Mouse (Mus musculus) liver, adult 2 months (tissue): ENCODE results near the gene Pxdc1.

Experiments used
- CTCF ChIP-seq: fragments of 200-500 bp; IDR thresholded peaks from 2 replicates; pipeline ENCODE4 v1.5.1; 2011; ENCODE audit warnings: low read depth, low read length, control low read depth
- POLR2A ChIP-seq: fragments of 200-500 bp; IDR thresholded peaks from 2 replicates; pipeline ENCODE4 v1.6.1; 2011; ENCODE audit warnings: low read length, control low read depth; ENCODE audit not compliant: insufficient read depth; ENCODE audit errors: extremely low read depth

- no peak for TF ChIP-seq CTCF
- TF ChIP-seq POLR2A, result no peak
Measured at GRCm38 (mm10) chr13:34605206-34605605, 48.1 kb downstream of the Pxdc1 start.
